Mouse (Mus musculus) embryo, embryonic 10 days (tissue): ENCODE data around the gene Trim8.

ENCODE experiments used
- DNase-seq: peaks from one replicate; pipeline ENCODE4 v3.0.0-alpha.2; 2015; ENCODE audit warnings: low spot score

Trim8 gene

DNA sequence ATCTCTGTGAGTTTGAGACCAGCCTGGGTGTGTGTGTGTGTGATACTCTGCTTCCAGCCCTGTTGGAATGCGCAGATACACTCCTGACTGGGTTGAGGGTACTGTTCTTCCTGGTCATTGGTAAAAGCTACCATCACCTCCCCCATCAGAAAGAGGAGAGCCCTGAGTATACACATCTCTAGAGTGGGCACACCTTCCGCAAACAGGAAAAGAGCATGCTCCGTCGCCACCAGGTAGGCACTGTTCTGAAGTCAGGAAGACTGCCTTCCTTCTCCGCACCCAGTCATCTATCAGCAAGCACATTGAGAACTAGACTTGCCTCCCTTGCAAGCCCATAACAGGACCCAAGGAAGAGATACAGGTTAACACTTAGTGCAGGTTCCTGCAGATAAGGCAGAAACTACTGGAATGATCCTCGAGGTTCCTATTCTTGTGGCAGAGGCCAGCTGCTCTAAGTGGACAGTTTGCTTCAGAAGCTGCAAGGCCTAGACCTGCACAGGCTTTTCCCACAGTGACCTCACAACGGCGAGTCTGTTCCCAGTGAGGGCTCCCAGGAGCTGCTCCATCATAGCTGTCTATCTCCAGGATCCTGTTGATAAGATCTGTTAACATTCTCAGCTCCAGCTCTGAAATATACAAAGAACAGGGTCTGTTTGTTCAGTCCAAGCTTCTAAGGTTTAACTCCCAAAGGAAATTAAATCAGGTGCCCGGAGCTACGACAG is 20.7 kb upstream of the Trim8 start:
- DNase-seq, result peak; percentile 27

DNA sequence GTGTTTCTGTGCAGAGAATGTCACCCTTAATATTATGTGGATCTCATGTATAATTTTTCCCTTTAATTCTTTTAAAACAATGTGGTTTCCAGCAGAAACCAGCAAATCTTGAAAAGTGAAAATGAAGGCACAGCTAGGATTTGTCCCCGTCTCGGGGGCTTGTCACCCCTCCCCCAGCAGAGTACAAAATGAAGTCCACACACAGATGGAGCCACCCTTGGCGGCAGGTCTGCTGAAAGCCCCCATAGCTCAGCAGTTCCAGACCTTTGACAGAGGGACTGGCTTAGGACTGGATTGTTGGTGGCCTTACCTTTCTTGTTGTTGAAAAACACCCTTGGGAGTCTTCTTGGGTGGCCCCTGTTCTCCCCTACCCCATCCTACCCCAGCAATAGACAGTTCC is 20.1 kb upstream of the Trim8 start:
- no peak for DNase-seq

DNA sequence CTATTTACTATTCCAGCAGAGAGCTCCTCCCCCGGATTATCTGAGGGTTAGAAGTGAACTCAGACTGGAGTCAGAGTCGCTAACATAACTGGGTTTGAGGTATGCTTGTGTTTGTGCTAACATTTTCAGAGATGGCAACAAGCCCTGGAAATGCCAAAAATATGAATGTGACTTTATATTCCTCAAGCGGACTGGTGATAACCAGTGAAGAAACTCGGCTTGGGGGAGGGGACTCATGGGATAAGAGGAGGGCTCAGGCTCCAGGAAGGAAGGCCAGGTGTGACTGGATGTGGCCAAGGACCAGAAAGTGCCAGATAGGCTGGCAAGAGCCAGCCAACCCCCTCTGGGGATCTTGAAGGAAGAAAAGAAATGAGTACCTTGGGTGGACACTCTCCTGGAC is 19.7 kb upstream of the Trim8 start:
- no peak for DNase-seq

DNA sequence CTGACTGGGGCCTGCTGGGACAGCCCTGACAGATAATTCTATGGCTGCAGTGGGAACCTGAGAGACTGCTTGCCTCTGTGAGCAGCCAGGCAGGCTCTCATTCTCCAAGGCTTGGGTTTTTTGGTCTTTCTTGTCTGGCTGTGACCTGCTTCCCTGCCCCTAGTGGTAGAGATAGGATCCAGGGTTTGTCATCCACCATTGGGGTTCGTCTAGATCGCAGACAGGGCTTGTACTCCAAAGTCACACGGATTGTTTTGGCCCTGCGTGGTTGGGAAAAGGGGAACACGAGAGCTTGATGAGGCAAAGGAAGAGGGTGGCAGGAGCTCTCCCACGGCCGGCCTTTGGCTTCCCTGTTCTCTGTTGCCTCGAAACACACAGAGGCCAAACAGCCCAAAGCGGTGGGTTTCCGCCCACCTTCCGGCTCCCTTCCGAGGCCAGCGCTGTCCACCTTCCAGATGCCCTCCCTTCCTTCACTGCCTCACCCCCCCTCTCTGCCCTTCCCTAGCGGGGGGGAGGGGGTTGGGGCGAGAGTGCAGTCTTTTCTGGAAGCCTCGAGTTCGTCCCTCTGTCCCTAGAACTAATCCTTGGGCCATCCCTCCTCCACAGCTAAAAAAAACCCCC is 18.5 kb upstream of the Trim8 start:
- DNase-seq, result no peak

DNA sequence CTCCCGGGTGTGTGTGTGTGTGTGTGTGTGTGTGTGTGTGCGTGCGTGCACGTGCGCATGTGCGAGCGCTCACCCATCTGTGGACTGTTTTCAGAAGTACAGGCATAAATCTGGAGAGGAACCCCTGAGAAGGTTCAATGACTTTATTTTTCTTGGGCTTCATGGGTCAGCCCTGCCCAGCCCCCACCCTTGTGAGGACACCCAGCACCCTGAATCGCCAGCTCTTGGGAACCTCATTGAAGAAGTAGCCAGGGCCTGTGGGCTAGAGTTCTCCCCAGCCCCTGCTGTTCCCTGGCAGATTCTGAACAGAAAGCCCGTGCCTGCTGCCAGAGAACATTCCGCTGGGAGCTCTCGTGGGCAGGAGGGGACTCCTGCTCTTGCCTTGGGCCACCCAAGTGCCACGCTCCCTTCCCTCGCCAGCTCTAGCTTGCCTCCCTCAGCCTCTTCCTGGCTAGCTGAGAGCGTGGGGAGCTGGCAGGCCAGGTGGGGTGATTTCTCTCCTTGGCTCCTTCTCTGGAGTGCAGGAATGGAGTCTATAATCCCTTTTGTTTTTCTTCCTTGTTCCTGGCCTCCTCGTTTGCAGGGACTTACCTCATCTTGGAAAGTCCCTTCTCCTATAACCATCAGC is 17.7 kb upstream of the Trim8 start:
- no peak for DNase-seq

DNA sequence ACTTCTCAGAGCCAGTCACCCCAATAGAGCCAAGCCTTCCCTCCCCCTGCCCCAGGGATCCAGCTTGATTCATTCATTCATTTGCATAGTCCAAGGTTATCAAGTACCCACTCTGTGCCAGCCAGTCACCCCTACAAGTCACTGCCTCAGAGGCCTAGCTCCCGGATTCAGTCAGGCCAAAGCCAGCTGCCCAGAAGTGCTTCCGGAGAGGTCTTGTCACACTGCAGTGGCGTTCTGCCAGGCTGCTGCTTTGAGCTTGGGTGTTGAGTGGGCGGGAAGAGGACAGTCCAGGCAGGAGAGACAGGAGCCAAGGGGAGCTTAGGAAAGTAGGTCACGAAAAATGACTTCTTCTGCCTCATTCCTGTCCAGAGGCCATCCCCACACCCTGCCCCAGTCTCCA is 17.0 kb upstream of the Trim8 start:
- no peak for DNase-seq

DNA sequence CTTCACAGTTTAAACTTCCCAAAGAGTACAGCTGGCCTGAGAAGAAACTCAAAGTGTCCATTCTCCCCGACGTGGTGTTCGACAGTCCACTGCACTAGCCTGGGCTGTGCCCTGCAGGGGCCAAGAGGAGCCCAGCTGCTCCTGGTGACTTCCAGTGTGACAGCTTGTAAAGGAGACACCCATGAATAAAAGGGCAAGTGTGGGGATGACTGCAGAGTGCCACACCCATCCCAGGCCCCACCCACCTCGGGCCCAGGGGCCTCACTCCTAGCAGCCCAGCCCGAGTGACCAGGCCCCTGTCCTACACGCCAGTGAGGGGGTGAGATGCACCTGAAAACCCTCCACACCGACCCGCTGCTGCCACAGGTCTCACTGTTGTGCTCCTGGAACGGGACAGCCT is 15.7 kb upstream of the Trim8 start:
- no peak for DNase-seq

DNA sequence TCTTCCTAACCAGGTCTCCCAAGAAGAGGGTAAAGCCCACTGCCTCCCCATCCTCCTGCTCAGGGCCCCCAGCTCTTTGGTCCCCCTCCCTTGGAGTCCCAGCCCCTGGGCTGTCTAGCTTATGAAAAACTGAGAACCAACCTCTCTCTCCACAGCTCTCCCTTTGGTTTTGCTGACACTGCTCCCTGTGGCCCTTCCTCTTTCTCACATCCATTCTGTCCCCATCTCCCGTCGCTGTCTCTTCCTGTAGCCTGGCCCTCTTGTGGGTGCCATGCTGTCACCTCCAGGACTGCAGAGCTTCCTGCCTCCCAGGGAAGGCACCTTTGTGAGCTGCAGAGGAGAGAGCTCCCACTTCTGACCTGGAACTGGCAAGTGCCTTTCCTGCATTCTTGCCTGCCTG is 14.8 kb upstream of the Trim8 start:
- DNase-seq, result no peak

DNA sequence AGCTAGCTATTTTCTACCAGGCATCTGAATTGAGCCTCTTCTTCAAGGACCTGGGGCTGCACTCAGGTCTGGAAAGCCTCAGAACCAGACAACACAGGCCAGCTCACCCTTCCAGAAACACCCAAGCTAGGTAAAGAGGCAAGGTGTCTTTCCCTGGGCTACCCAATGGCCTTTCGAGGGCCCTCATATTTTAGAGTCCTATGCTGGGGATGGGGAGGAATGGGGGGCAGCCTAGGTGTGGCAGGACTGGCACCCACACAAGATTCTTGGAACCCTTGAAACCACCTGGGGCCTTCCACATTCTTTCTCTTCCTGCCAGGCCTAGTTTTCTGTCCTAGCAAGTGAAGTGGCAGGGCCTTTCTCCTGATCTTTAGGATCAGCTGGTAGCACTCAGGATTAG is 12.1 kb upstream of the Trim8 start:
- DNase-seq, result no peak

DNA sequence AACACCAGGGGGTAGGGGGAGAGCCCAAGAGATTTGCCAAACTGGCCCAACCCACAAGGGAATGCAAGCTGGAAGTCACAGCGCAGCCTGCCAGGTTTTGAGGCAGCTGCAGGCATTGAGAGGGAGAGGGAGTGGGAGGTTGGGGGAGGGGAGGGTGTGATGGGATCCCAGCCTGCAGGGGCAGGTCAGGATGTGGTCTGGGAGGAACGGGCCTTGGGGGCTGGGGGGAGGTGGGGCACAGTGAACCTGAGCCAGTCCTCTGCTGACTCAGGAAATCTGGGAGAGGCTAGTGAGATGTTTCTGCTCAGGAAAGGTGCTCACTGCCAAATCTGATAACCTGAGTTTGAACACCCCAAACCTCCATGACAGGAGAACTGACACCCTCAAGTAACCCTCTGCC is 10.9 kb upstream of the Trim8 start:
- DNase-seq, result peak; percentile 42

DNA sequence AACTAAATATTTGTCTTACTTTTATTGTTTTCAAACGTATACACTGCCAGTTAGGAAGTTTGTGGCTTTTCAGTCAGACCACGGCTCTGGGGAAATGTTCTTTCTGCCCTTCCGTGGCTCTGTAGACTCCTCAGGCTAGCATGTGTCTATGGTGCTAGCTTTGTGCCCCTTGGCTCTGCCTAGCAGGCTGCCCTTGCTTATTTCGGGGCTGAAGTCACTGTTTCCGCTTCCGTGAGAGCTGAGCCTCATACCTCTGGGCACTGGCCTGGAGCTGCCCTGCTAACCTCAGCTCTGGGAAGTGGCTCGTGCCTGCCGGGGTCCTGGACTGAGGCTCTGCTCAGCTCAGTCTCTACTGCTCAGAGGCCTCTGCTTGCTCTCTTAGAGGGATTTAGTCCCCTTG is 6.4 kb upstream of the Trim8 start:
- DNase-seq, result no peak

DNA sequence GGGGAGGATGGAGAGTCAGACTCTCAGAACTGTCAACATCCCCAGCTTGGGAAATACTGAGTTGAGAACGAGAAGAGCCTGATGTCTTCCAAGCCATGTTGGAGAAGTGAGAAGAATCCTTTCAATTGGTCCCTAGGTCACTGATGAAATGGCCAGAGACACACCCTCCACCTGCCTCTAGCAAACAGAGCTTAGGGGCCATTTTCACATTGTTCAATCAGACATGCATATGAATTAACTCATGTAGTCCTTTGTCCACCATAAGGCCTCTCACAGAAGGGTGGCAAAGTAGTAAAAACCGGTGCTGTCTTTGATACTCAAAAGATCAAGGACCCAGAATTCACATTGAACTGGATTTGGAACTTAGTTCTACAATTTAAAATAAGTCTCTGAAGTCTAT is 4.3 kb upstream of the Trim8 start:
- no peak for DNase-seq

DNA sequence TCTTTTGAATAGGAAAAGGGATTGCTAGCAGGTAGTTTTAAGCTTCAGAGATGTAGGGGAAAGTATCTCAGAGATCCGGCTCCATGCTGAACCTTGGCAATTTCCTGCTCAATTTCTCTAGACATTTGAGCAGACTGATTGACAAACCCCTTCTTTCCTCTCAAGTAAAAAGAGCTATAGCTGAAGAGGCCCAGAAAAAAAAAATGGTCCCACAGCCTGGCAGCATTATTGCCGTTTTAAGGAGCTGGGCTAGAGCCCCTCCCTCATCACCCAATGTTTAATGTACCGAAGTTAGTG is 2.0 kb upstream of the Trim8 start:
- no peak for DNase-seq

DNA sequence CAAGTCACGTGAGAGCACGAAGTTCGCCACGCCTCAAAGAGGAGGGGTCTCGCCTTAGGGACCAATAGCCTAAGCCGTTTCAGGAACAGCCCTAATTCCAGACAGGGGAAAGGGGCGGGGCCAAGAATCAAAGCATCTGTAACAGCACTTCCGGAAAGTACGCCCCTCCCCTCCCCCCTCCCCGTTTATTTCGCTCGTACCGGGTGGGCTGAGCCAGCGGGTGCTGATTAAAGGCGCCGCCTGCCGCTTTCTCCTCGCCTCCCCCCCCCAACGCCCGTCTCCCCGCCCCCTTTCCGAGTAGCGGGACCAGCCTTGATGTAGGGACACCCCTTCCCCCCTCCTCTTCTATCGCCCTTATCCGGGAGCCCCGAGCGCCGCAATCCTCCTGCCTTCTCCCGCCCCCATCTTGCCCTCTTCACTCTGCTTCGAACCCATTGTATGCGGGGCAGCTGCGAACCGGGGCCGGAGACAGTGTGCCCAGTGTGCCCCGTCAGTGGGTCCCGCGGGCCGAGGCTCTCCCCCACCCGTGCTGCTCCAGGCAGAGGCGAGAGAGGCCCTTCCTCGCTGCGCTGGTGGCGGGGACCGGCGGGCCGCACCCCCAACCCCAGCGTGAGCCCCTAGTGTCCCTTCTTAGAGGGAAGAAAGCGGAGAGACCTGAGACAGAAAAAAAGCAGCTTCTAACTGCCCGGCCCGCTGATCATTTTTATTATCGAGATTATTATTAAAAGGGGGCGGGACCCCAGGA is 1.5 kb upstream of the Trim8 start:
- peak; percentile 100 for DNase-seq

DNA sequence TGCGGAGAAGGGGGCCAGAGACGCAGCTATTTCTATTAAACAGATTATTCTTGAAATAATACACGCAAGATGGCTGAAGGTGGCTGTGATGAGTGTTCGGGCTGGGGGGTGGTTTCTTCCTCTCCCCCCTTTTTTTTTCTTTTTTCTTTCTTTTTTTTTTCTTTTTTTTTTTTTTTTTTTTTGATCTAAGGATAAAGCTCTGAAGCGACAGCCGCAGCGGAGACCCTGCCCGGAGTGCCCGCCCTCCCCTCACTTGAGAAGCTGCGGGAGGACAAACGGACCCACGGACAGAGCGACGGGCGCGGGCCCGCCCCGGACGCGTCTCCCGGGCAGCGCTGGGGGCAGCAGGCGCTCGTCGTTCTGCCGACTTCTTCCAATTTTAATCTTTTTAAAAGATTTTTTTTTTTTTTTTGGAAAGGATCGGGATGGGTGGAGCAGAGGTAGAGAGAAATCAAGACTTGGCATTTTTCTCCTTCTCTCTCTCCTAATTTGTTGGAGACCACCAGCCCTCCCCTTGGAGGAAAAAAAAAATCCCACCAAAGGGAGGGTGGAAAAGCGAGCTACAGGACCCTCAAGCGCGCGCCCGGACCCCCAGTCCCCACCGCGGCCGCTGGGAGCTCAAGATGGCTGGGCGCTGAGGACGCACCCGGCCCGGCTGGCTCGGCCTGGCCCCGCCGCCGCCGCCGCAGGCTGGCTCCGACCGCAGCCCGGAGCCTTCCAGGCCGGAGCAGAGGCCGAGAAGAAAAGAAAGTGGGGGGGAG is 741 bp upstream of the Trim8 start:
- peak; percentile 69 for DNase-seq

DNA sequence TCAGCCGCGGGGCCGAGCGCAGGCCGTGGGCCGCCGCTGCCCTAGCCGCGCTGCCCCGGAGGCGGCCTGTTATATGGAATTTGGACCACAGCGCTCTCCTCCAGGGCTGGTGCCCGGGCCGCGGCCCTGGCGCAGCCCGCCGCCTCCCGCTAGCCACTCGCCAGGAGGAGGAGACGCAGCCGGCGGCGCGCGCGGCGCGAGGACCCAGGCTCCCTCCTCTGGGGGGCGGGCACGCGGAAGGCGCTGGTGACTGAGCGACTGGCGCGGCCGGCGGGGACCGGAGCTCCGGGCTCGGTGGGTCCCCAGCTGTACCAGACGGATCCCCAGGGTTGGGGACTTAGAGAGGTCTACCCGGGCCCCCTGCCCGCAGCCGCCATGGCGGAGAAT is 560 bp downstream of the Trim8 start:
- DNase-seq, result peak; percentile 64

DNA sequence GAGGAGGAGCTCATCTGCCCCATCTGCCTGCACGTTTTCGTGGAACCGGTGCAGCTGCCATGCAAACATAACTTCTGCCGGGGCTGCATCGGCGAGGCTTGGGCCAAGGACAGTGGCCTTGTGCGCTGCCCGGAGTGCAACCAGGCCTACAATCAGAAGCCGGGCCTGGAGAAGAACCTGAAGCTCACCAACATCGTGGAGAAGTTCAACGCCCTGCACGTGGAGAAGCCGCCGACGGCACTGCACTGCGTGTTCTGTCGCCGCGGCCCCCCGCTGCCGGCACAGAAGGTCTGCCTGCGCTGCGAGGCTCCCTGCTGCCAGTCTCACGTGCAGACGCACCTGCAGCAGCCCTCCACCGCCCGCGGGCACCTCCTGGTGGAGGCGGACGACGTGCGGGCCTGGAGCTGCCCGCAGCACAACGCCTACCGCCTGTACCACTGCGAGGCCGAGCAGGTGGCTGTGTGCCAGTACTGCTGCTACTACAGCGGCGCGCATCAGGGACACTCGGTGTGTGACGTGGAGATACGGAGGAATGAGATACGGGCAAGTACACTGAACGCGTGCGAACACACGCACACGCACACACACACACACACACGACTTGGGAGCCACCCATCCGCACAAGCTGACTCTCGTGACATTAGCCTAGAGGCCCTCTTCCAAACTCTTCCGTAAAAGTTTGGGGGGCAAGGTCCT is 1.1 kb downstream of the Trim8 start:
- peak; percentile 69 for DNase-seq

DNA sequence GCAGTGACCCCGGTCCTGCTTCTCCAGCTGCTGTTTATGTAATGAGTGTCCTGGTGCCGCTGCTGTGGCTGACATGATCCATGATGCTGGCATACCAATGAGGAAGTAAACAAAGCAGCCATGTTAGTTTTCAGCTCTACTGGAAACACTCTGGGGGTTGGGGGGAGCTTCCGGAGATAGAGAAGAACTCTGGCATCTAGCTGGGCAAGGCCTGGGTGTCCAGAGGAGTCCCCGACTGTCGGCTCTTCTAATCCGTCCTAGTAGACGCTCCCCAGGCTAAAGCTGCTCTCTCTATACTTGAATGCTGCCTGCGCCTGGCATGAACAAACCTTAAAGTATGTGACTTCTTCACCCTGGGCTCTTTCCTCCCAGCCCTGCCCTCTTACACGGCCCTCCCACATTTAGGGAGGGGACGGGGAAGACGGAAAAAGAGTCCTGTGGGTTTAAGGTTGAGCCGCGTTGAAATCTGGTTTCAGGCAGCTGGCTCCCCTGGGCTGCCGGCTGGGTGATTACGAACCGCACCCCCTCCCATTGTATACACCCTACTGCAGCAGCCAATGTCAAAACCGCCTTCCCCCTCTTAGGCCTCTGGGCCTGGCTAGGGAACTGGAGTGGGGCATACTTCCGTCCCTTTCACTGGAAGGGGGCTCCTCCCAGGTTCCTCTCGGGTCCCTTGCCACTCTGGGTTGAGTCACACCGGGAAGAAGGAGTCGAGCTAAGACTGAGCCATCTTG is 2.0 kb downstream of the Trim8 start:
- DNase-seq, result peak; percentile 71

DNA sequence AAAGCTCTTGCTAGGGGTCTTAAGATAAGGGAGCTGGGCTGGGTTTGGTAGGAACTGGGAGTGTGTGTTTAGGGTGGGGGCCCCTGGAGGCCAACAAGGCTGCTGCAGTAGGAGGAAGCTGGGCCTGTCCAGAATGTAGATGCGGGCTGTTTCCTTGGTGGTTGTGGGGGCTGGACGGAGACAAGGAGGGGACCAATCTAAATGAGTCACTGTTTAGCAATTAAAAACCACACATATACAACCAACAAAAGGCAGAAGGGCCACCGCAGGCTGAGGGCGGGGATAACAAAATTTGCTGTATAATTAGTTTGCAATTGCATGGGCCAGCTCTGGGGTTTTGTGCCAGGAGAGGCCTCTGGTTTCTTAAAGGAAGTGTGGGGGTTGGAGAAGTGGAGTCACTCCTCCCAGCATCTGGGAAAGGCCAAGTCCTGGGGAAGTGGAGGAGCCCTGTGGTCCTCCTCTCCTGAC is 2.6 kb downstream of the Trim8 start:
- peak; percentile 45 for DNase-seq

DNA sequence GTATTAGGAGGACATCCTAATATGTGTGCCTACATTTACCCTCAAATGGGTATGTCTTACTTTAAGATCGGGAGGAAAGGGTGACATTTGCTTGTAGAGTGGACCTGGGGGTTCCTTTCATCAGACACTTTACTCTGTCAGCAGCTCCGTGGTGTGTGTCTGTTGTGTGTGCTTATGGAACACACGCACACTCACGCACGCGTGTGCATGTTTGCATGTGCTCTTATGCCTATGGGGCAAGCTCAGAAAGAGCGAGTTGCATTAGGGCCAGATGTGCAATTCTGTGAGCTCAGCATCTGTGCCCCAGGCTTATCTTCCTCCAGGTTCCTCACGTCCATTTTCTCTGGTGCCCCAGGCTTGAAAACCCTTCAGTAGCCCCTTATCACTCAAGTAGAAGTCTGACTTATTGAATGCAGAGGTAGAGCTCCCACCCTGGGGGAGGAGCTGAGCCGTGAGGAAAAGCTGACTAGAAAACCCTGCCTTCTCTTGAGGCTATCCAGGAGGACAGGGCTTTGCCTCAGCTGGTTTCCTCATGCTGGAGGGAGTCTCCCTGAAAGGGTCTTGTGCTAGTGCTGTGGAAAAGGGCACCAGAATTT is 3.4 kb downstream of the Trim8 start:
- DNase-seq, result no peak
